Mouse (Mus musculus): ENCODE data around the gene Spef1.

DNA sequence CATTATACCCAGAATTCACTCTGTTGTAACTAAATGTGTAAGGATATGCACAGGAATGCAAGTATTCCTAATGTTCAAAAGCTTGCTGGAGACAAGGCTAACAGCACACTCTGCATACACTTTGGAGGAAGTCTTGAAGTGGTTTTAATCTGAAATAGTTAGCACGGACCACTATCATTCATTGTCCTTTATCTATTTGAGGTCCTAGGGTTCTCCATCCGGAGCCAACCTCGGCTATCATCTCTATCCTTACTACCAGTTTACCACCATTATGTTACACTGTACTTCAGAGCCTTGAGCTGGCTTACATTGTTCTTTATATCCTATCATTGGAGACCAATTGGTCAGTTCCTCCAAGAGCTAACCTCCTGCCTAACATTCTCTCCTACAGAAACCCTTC is 40.2 kb upstream of the Spef1 start:
- no peak for TF ChIP-seq GATA1 (IDR thresholded peaks at IDR 0.05; ENCODE audit: borderline replicate concordance, low read length)
- no peak for TF ChIP-seq FLI1 (IDR thresholded peaks at IDR 0.05; ENCODE audit: low read length)
